Mouse (Mus musculus) urinary bladder, postnatal 10 days (tissue): ENCODE measurements around the gene Gm906.
"Not testable (repeated sequence)": the region's sequence is repeated elsewhere in the genome, so short reads cannot be mapped to it uniquely, and the experiment has no call there.

Experiments
- DNase-seq: peaks from one replicate; pipeline ENCODE4 v3.0.0; 2022; ENCODE audit warnings: low spot score

Gm906 gene

GRCm38 (mm10) chr13:50250208-50250607 lies at the start of gene Gm906:
Gene Gm906, minus strand, starts transcription at chr13:50250308.
- DNase-seq: not testable (repeated sequence)

- DNase-seq: not testable (repeated sequence)
These were observed 33.2 kb upstream of the Gm906 start for GRCm38 (mm10) chr13:50283308-50283707.

DNA sequence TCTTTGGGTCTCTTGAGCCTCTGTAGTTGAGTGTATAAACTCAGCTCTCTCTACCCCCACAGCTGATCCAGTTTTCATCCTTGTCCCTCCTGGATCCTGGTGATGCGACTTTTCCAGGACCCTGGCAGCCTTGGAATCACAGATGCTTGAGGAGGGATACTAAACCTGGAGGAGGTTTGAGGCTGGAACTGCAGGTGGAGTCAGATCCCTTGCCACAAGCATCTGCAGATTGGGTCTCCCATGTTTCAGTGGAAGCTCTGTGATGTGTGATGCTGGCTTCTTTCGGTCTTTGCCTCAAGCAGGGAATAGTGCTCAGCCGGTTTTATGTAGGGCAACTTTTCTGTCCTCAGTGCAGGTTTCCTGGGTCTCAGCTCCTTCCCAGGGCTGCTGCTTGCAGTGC lies 13.6 kb downstream of the Gm906 start:
- no peak for DNase-seq

GRCm38 (mm10) chr13:50211842-50212241 lies 38.3 kb downstream of the Gm906 start:
- not testable (repeated sequence) for DNase-seq

- not testable (repeated sequence) for DNase-seq
These were observed 39.9 kb downstream of the Gm906 start for GRCm38 (mm10) chr13:50210191-50210590.

GRCm38 (mm10) chr13:50209651-50210050 lies 40.5 kb downstream of the Gm906 start:
- not testable (repeated sequence) for DNase-seq

DNA sequence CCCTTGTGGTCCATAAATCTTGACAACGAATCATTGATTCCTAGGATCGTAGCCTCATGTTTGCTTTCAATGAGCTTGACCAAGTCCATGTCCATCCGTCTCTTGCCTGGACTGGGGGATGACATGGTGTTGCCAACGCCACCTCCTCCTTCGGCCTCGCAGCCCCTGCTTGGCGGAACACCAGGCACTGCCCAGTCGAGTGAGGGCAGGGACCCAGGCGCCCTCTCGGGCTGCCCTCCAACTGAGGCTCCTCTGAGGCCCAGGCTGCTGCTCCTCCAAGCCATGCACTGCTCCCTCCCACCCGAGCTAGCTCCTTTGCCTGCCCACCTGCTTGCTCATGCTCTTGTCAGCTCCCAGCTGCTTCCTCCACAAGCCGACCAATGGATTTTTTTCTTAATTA lies 42.1 kb downstream of the Gm906 start:
- no peak for DNase-seq

GRCm38 (mm10) chr13:50196831-50197230 lies 53.3 kb downstream of the Gm906 start:
- not testable (repeated sequence) for DNase-seq
